Mouse (Mus musculus): ENCODE results near the gene Tbc1d22a. TPM values are rescaled to one million over a fixed set of nuclear protein-coding genes. Genes with fewer than 3 reads are reported as not detected.

The Tbc1d22a gene
- polyA plus RNA-seq, 1 experiment from 2014 or later = 8.1 TPM

GRCm38 (mm10) chr15:86513336-86513735, 299.1 kb downstream of the Tbc1d22a start:
- no peak overlapping the region for H3K27ac ChIP-seq (ENCODE audit: low read depth, low read length)
- no peaks in the 10 kb centered on the region for H3K27me3 ChIP-seq (ENCODE audit: control insufficient read depth, insufficient read depth, low read length)
- no peak overlapping the region for H3K4me3 ChIP-seq (ENCODE audit: low read depth, low read length)
- no peak overlapping the region for H3K9ac ChIP-seq (ENCODE audit: low read length)
- WGBS = 96% methylated on average over 5 of the region's 5 CpGs
- no peaks in the 10 kb centered on the region for H3K4me1 ChIP-seq (ENCODE audit: control insufficient read depth, insufficient read depth, low read length)
- DNase-seq (ENCODE audit: low spot score, missing footprints) = no peak
- H3K36me3 ChIP-seq (ENCODE audit: control insufficient read depth, insufficient read depth, low read length) = no peaks in the 10 kb centered on the region
- H3K4me2 ChIP-seq = no peak overlapping the region
- H3K9me3 ChIP-seq (ENCODE audit: control insufficient read depth, low read length) = no peaks in the 10 kb centered on the region
- no peak for ATAC-seq (ENCODE audit: low FRiP score)

GRCm38 (mm10) chr15:86520201-86520600, 305.9 kb downstream of the Tbc1d22a start:
- no peaks in the 10 kb centered on the region for H3K4me1 ChIP-seq (ENCODE audit: control insufficient read depth, insufficient read depth, low read length)
- no peak overlapping the region for H3K4me2 ChIP-seq
- 56% methylated on average over 4 of the region's 4 CpGs for WGBS
- H3K27me3 ChIP-seq (ENCODE audit: control insufficient read depth, insufficient read depth, low read length) = no peaks in the 10 kb centered on the region
- H3K4me3 ChIP-seq (ENCODE audit: low read depth, low read length) = no peak overlapping the region
- ATAC-seq (ENCODE audit: low FRiP score) (no peak), DNase-seq (ENCODE audit: low spot score, missing footprints) (no peak)
- H3K36me3 ChIP-seq (ENCODE audit: control insufficient read depth, insufficient read depth, low read length) = no peaks in the 10 kb centered on the region
- H3K27ac ChIP-seq (ENCODE audit: low read depth, low read length) = no peak overlapping the region
- no peaks in the 10 kb centered on the region for H3K9me3 ChIP-seq (ENCODE audit: control insufficient read depth, low read length)
- H3K9ac ChIP-seq (ENCODE audit: low read length) = no peak overlapping the region

GRCm38 (mm10) chr15:86535356-86535755, 321.1 kb downstream of the Tbc1d22a start:
- Histone ChIP-seq H3K4me3 (ENCODE audit: low read depth, low read length) (no peak overlapping the region), H3K27me3 (ENCODE audit: control insufficient read depth, insufficient read depth, low read length) (no peaks in the 10 kb centered on the region), H3K27ac (ENCODE audit: low read depth, low read length) (no peak overlapping the region), H3K4me1 (ENCODE audit: control insufficient read depth, insufficient read depth, low read length) (no peaks in the 10 kb centered on the region), H3K36me3 (ENCODE audit: control insufficient read depth, insufficient read depth, low read length) (no peaks in the 10 kb centered on the region), H3K4me2 (no peak overlapping the region), H3K9ac (ENCODE audit: low read length) (no peak overlapping the region), H3K9me3 (ENCODE audit: control insufficient read depth, low read length) (no peaks in the 10 kb centered on the region)
- no peak for DNase-seq (ENCODE audit: low spot score, missing footprints)
- 86% methylated on average over 6 of the region's 6 CpGs for whole genome bisulfite sequencing
- no peak for ATAC-seq (ENCODE audit: low FRiP score)

- no peaks in the 10 kb centered on the region for H3K9me3 ChIP-seq (ENCODE audit: control insufficient read depth, low read length)
- no peaks in the 10 kb centered on the region for H3K4me1 ChIP-seq (ENCODE audit: control insufficient read depth, insufficient read depth, low read length)
- no peak overlapping the region for H3K9ac ChIP-seq (ENCODE audit: low read length)
- DNase-seq (ENCODE audit: low spot score, missing footprints) (no peak), ATAC-seq (ENCODE audit: low FRiP score) (no peak)
- no peak overlapping the region for H3K27ac ChIP-seq (ENCODE audit: low read depth, low read length)
- H3K36me3 ChIP-seq (ENCODE audit: control insufficient read depth, insufficient read depth, low read length) = no peaks in the 10 kb centered on the region
- WGBS = 77% methylated on average over 3 of the region's 3 CpGs
- H3K4me3 ChIP-seq (ENCODE audit: low read depth, low read length) = no peak overlapping the region
- no peaks in the 10 kb centered on the region for H3K27me3 ChIP-seq (ENCODE audit: control insufficient read depth, insufficient read depth, low read length)
- no peak overlapping the region for H3K4me2 ChIP-seq
Observed at GRCm38 (mm10) chr15:86542371-86542770, 328.1 kb downstream of the Tbc1d22a start.

- Histone ChIP-seq H3K36me3 (ENCODE audit: control insufficient read depth, insufficient read depth, low read length) (no peaks in the 10 kb centered on the region), H3K9me3 (ENCODE audit: control insufficient read depth, low read length) (no peaks in the 10 kb centered on the region), H3K4me2 (no peak overlapping the region), H3K27me3 (ENCODE audit: control insufficient read depth, insufficient read depth, low read length) (no peaks in the 10 kb centered on the region), H3K27ac (ENCODE audit: low read depth, low read length) (no peak overlapping the region), H3K4me1 (ENCODE audit: control insufficient read depth, insufficient read depth, low read length) (no peaks in the 10 kb centered on the region), H3K9ac (ENCODE audit: low read length) (no peak overlapping the region), H3K4me3 (ENCODE audit: low read depth, low read length) (no peak overlapping the region)
- DNase-seq (ENCODE audit: low spot score, missing footprints) = no peak
- 90% methylated on average over 1 of the region's 1 CpGs for WGBS
- no peak for ATAC-seq (ENCODE audit: low FRiP score)
Observed at GRCm38 (mm10) chr15:86544122-86544795, 330.0 kb downstream of the Tbc1d22a start.

Other genes with a start within 250 kb of the Tbc1d22a start
- gene Celsr1, start 180.7 kb upstream of the Tbc1d22a start, polyA plus RNA-seq (2014; fragmentation: Nextera tagmentation; extraction: Ambion mirVana) = 4.1 and 4.9 TPM in 2 replicates
- 7.8 and 8.9 TPM in 2 replicates for gene Gramd4, start 156.8 kb upstream of the Tbc1d22a start, polyA plus RNA-seq (2014; fragmentation: Nextera tagmentation; extraction: Ambion mirVana)
- gene Cerk, start 28.3 kb upstream of the Tbc1d22a start, polyA plus RNA-seq (2014; fragmentation: Nextera tagmentation; extraction: Ambion mirVana) = 17.3 and 19.9 TPM in 2 replicates

Data from midbrain, embryonic 11.5 days (tissue).